Mouse (Mus musculus) left cerebral cortex, postnatal 4 days (tissue): Measurements from ENCODE around the gene Gm20388. TPM values are rescaled to one million over a fixed set of nuclear protein-coding genes. Genes with fewer than 3 reads are reported as not detected.
A peak's percentile ranks its signal among the peaks of the same experiment; 100 is the strongest.

Source experiments
- DNase-seq: peaks from one replicate; pipeline ENCODE4 v3.0.0-alpha.2; 2022
- intact Hi-C: fragments of 180-260 bp; cut with DNase I; formaldehyde crosslinking; loops from one replicate; pipeline ENCODE4 v1.15.1; 2025
- total RNA-seq, 2 experiments: library from RNA; stranded (reverse); gene quantifications; 2 replicates each; pipeline ENCODE4 v1.2.3; 2021

Gm20388 gene
- total RNA-seq, 2 experiments from 2014 or later = 6.5 to 12.8 TPM

DNA sequence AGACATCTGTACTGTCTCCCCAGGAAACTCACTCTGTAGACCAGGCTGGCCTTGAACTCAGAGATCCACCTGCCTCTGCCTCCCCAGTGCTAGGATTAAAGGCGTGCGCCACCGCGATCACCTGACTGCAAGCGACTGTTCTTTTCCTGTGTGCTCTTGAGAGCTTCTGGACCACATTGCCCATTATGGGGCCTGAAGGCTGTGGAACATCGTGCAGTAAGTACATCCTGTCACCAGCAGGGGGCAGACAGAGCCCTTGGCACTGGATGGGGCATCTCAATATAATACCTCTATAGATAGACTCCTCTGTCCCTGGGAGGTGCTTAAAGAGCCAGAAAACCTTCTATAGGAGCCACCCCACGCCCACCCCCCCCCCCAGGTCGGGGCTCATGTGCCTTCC, 2924.3 kb downstream of the Gm20388 start:
- peak; percentile 82 for DNase-seq
- intact Hi-C loops = loop anchor here (5.0 kb wide), 1 partner anchor 218 kb away; no protein-coding TSS in a partner anchor

DNA sequence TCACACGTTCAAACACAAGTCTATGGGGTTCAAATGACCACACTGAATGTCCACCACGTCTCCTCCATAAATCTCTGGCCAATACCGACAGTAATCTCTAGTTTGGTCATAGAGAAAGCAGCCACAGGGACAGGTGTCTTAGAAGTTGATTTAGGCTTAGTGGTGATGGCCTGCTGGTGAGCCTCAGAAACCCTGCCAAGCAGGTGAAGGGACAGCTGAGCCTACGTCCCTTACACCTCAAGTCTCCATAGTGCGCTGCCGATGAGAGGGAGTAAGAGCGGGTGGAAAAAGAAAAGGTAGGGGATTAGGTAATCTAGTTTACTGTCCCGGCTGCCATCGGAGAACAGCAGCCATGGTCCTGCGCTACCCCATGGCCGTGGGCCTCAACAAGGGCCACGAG, 2925.6 kb downstream of the Gm20388 start:
- no peak for DNase-seq
- intact Hi-C loops = no loop called here

DNA sequence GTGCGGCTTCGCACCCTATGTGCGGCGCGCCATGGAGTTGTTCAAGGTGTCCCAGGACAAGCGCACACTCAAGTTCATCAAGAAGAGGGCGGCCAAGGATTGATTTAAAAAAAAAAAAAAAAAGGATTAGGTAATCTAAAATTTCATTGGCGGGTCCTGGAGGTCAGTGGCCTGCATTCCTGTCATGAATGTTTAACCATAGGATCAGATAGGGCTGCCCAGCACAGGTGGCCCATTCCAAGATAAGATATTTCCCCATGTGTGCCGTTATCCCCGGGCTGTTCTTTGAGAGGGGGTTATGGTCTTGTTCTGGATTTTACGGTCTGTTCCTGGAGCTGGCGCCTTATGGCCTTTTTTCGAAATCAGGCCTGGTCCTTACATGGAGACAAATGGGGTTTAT, 2926.1 kb downstream of the Gm20388 start:
- intact Hi-C loops = no loop called here
- no peak for DNase-seq

DNA sequence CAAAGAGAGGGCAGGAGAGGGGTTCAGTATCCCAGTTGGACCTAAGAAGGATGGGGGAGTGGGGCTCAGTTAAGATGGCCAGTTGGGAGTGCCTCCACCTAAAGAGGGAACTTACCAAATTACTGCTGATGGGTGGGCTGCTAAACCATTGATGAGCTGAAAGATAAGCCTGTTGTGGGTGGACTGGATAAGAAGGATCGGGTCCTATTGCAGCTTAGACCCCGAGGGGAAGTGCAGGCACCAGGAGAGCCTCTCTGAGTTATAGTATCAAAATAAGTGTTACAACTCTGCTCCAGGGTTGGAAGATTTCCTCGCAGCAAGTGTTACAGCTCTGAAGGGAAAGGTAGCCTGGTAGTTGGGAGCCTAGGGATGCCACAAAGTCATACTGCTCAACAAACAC, 2933.5 kb downstream of the Gm20388 start:
- intact Hi-C loops = no loop called here
- DNase-seq = no peak

DNA sequence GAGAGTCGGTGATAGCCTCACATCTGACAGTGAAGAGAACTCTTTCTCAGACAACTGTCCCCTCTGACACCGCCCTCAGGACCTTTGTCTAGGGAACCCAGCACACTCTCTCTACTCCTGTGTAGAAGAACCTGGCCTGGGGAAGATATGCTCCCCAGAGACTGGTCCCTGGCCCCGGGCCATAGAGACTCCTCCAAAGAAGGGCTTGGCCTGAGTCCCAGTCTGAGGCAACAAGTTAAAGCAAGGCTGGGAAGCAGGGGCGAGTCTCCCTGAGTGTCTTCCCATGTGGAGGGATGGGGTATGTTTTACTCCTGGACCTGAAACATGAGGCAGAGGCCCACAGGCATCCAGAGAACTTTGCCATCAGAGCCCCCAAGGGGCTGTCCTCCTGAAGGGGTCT, 2935.0 kb downstream of the Gm20388 start:
- intact Hi-C loops = no loop called here
- DNase-seq = peak; percentile 59

DNA sequence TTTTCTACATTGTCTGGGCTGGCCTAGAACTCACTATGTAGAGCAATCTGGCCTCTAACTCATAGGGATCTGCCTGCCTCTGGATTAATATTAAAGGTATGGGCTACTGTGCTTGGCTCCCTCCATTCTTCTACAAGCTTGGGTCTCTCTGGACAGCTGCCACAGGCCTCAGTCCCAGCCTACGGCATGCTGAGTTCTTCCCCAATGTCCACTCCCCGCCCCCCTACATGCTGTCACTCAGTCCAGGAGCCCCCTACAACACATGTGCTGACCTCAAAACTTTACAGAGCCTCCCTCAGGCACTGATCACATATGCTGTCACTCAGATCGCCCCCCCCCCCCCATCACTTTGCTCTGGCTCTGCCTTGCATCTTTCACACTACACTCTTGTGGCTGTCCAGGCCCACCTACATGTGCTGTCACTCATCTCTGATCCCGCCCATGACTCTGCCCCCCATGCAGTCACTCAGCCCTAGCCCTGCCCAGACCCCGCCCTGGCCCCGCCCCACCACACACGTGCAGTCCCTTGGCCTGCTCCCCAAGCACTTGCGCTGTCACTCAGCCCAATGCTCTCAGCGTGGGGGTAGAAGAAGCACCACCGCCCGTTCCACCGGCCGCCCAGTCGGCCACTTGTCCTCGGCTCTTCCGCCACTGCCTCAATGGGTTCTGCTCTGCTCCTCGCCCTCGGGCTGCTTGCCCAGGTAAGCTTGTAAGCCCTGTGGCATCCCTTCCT, 2937.4 kb downstream of the Gm20388 start, which contains the start of gene Cdh15:
Gene Cdh15, plus strand, starts transcription at position 138 of the 733 bp plus-strand sequence.
- intact Hi-C loops = no loop called here
- DNase-seq = peak; percentile 83

DNA sequence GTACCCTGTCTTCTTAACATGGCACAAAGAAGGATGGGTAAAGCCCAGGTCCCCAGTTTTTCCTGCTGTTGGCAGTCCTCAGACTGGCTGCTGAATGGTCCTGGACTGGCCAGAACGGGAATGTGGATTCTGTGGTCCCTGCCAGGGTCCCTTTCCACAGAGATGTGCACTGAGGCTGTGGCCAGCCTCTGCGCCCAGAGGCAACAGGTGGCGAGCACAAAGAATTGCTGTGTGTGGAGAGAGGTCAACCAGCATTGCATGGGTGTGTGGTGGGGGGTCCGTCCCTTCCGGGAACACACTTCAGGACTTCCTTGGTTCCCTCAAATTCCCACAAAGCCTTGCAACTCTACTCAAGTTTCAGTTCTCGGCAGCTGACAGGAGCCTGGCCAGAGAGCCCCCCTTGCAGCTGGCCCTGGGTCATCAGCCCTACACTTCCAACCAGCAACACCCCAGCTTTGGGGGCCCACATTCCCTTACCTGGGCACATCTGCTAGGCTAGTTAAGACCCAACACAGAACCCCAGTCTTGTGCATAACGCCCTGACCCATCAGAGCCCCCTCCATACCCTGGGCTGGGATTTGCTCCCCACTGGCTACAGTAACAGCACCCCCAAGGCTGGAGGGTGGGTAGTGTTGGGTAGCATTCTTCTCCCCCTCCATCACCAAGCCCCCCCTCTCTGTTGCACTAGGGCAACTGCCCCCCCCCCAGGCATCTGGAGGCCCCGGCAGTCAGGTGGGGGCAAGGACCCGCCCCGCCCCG, 2938.7 kb downstream of the Gm20388 start:
- intact Hi-C loops = no loop called here
- no peak for DNase-seq

DNA sequence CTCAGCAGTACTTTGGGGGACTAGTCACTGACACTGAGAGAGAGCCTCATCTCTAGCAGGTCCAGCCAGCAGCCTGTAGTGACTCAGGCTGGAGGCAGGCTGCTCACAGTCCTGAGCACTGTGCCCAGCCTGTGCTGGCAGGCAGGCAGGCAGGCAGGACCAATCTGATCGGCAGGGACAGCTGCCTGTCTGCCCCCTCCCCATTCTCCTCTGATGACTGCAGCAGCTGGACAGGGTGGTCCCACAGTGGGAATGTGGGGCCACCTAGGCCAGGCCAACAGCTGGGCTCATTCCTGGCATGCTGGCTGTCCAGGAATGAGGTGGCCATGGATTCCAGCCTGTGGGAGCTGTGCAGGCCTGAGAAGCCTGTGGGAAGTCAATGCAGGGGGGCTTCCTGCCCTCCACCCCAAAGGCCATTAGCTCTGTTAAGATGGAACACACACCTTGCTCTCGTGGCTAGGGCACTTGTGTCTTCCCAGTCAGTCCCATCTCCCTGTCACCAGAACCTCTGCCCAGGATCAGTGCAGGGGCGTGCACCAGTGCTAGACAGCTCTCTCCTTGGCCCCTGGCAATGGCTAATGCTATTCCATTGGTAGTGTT, 2940.1 kb downstream of the Gm20388 start:
- no peak for DNase-seq
- intact Hi-C loops = no loop called here

DNA sequence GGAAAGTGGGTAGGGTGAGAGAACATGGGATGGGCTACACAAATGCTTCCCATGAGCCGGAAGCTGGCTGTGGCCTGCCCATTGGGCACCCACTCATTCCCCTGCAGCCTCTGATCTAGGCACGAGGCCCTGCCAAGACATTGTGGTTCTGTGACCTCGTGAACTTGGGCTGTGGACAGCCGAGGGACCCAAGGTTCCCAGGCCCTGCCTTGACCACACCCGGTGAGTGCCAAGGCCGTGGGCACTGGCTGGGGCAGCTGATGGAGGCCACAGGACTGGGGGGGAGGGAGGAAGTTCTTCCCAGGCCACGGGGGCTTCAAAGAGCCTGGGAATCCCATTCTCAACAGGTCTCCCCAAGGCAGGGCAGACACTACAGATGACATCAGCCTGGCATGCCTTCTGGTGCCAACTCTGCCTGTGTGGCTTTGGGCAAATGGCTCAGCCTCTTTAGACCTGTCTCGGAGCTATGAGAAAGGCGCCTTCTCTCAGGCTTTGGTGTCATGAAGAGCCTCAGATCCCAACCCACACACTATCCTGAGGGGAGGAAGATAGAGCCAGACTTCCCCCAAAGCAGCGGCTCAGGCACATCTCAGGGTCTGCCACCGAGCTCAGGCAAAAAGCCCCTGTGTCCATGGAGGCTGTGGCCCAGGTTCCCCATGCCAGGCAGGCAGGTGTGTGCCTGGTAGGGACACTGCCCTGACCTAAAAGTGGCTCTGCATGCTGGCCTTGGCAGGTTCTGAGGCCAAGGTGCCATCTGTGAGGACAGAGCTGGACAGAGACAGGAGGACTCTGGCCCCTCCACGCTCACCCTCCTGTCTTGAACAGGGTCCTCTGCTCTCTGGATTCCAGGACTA, 2941.3 kb downstream of the Gm20388 start:
- no peak for DNase-seq
- intact Hi-C loops = no loop called here

DNA sequence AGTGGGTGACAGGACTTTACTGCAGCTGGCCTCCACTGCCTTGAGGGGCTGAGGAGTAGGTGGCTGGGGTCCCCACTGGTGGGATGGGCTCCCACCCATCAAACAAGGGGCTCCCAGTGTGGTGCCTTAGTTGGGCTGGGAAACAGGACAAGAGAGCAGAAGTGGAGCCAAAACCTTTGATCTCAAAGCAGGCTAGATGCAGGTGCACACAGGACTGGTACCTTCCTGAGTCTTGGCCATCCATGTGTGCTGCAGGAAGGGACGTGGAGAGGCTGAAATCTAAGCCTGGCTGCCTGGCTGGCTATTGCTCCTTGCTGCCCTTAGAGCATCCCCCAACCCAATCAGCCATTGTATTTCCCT, 2941.9 kb downstream of the Gm20388 start:
- DNase-seq = no peak
- intact Hi-C loops = no loop called here

DNA sequence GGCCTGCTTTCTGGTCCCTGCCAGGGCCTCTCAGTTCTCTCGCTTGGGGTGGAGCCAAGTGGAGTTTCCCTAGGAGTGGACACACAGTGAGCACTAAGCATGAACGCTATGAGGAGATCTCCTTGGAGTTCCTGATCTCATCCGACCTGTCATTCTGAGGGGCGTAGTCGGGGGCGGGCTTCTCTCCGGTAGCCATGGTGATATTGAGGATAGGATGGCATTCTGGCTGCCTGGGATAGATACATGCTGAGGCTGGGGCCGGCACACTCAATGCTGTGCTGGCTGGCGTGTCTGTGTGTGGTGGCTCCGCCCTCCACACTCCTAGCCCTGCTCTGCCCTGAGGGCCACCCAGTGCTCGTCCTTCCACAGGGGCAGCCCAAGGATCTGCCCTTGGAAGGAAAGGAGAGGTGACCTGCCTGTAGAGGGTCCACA, 2942.7 kb downstream of the Gm20388 start:
- intact Hi-C loops = no loop called here
- DNase-seq = peak; percentile 66

DNA sequence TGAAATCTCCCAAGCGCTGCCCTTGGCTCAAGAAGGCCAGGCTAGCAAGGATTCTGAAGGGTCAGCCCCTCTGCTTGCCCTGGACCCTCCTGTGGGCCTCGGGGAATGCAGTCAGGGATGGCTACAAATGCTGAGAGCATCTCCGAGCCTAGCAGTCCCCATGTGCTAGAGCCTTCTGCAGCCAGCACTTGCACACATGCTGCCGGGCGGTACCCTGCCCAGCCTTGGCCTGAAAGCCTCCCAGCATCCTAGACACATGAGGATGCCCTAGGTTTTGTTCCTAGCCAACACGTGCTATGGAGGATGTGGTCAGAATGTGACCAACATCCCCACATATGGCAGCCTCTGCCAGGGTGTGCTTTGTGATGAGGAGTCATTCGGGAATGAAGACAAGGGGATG, 2943.7 kb downstream of the Gm20388 start:
- intact Hi-C loops = no loop called here
- DNase-seq = no peak

DNA sequence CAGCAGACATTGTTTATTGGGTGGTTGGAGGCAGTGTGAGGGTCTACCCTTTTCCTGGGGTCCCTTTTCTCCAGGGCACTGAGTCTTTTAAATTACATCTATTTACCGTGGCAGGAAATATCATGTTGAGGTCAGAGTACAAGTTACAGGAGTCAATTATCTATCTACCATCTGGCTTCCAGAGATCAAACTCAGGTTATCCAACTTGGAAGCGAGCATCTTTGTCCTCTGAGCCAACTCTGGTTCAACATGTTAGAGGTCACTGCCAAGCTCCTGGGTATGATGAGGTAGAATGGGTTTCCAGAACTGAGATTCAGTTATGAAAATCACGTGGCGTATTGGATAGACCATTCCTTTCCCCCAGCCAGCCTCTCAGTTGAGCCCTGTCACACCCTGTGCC, 2944.5 kb downstream of the Gm20388 start:
- no peak for DNase-seq
- intact Hi-C loops = no loop called here

DNA sequence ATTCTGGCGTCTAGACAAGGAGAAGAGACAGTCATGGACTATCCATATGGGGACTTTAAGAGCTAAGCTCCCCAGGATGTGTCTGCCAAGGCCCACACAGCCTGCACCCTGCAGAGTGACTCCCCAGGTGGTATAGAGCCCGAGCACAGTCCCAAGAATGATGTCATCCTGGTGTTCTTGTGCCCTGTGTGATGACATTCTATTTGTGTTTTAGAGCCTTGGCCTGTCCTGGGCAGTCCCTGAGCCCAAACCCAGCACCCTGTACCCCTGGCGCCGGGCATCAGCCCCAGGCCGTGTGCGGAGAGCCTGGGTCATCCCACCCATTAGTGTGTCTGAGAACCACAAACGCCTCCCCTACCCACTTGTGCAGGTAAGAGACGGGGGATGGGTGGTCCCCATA, 2945.6 kb downstream of the Gm20388 start:
- no peak for DNase-seq
- intact Hi-C loops = no loop called here

DNA sequence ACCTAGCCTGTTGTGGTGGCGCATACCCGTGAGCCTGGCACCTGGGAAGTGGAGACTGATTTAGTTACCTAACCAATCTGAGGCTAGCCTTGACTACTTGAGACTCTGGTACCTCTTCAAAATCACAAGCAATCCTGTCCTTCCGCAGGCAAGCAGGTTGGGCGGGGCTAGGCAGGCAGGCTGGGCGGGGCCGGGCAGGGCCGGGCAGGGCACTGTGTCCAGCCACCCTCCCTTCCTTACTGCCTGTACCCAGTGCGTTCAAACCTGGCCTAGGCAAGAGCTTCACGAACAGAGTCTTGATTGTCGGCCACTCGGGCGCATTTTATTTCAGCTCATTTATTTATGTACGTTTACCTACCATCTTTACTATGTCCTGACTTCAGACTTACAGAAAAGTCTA, 2949.2 kb downstream of the Gm20388 start:
- intact Hi-C loops = no loop called here
- no peak for DNase-seq

DNA sequence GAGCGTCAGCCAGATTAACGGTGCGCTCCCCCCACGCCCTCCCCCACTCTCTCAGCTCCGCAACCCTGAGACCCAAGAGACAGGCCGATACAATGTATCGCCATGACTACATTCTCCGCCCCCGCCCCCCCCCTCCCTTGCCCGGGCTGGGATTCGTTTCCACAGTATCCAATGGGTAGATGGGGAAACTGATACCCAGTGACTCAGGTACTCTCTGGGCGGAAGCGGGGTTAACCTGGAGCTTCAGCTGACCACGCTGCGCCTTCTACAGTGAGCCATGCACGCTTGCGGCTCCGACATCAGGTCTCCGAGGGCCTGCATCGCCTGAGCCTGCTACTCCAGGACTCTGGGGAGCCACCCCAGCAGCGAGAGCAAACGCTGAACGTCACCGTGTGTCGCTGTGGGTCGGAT, 2954.1 kb downstream of the Gm20388 start:
- intact Hi-C loops = no loop called here
- DNase-seq = no peak

DNA sequence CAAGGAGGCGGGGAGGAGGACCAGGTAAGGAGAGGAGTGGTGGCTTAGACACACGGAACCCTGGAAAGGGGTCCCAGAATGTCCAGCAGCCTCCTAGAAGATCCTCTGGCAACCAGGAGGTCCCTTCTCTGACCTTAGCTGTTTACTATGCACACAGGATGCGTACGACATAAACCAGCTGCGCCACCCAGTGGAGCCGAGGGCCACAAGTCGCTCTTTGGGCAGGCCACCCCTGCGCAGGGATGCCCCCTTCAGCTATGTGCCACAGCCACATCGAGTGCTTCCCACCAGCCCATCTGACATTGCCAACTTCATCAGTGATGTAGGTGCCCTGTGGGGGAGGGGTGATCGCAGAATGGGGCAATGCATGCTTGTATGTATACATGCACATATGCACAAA, 2954.8 kb downstream of the Gm20388 start:
- peak; percentile 40 for DNase-seq

DNA sequence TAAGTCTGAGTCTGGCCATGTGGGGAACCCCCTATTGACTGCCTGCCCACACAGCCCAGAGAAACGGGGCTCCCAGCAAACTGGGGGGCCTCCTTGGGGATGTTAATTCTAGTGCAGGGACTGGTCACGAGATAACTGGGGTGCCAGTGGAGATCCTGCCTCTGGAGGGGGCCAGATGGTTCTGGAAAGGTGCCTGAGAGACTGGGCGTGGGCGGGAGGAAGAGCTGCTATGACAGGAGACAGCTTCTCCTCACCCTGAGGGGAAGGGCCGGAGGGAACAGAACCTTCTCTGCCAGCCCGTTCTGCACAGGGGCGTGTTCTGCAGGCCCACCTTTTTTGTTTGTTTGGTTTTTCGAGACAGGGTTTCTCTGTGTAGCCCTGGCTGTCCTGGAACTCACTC, 2955.6 kb downstream of the Gm20388 start:
- no peak for DNase-seq
- intact Hi-C loops = no loop called here

More for the DNA sequence above, 2954.8 kb downstream of the Gm20388 start:
- intact Hi-C loops = no loop called here

DNA sequence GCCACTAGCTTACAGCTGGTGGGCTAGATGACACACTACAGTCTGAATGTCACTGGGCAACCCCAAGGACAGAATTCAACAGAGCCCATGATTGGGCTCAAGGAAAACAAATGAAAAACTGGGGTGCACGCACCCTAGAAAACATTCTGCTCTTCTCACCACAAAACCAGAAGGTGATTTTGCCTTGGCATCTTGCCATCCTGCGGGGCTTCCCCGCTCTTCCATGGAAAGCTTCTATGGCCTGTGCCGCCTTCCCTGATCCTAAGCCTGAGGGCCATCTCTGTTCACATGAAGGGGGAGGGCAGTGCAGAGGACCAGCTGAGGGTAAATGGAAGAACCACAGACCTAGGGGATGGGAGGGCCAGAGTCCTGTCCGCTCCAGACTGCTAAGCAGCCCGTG, 2957.3 kb downstream of the Gm20388 start:
- intact Hi-C loops = no loop called here
- no peak for DNase-seq

DNA sequence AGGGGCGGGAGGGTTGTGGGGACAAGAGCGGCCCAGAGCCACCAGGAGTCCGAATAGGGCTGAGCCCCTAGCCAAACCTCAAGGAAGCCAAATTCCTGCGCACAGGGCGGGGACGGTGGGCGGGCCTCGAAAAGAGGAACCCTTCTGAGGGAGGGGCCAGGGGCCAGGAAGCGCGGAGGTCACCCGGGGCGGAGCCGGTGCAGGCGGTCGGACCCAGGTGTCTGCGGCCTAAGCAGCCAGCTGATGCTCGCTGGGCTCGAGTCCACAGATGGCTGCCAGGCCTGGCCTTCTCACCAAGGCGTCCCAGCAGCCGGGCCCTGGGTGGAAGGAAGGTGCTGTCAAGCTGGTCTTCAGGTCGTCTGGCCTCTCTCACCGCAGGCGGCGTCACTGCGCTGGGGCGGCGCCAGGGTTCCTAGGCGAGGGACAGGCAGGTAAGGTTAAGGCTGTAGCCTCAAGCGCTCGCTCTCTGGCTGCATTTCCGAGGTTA, 2959.8 kb downstream of the Gm20388 start:
- DNase-seq = peak; percentile 34
- intact Hi-C loops = no loop called here

DNA sequence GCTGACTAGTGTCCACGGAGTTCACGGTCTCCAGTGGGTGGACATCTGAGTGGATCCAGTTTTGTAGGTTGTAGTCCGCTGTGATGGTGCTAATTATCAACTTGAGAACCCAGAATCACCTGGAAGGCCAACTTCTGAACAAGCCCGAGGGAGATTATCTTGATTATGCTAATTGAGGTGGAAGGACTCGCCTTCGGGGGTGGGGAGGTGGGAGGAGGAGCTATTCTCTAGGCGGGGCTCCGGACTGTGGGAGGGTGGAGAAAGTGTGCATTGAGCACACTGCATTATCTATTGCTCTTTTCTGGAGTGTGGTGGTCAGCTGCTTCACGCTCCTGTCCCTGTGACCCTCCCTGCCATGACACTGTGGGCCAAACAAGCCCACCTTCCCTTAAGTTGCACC, 2961.0 kb downstream of the Gm20388 start:
- no peak for DNase-seq
- intact Hi-C loops = no loop called here
